Mouse (Mus musculus) C2C12 (cell line): ENCODE measurements around the gene Strn.

ENCODE experiments used
- CEBPB ChIP-seq: IDR thresholded peaks from one replicate; pipeline ENCODE4 v1.6.1; 2011; ENCODE audit warnings: low read depth, mild to moderate bottlenecking, control low read depth, moderate library complexity
- CTCF ChIP-seq: IDR thresholded peaks from one replicate; pipeline ENCODE4 v1.5.1; 2011; ENCODE audit not compliant: control insufficient read depth, insufficient read depth, insufficient read length
- MAX ChIP-seq: IDR thresholded peaks from one replicate; pipeline ENCODE4 v1.6.1; 2011; ENCODE audit warnings: mild to moderate bottlenecking, control low read depth
- MYOD1 ChIP-seq: IDR thresholded peaks from one replicate; pipeline ENCODE4 v1.6.1; 2011; ENCODE audit warnings: low read depth; ENCODE audit not compliant: control insufficient read depth, insufficient read length
- MYOG ChIP-seq: IDR thresholded peaks from one replicate; pipeline ENCODE4 v1.6.1; 2011; ENCODE audit not compliant: control insufficient read depth, insufficient read length; ENCODE audit errors: extremely low read depth
- USF1 ChIP-seq: IDR thresholded peaks from one replicate; pipeline ENCODE4 v1.6.1; 2011; ENCODE audit warnings: low read depth, mild to moderate bottlenecking, control low read depth, moderate library complexity

GRCm38 (mm10) chr17:78618164-78618693 is 118.8 kb downstream of the Strn start:
- no peak for TF ChIP-seq CTCF
- no peak for TF ChIP-seq CEBPB
- TF ChIP-seq MAX = no peak
- no peak for TF ChIP-seq MYOG
- no peak for TF ChIP-seq MYOD1
- no peak for TF ChIP-seq USF1
